Mouse (Mus musculus) cerebellum, adult 8-10 months (tissue): Measurements from ENCODE around the gene Siah1b.

Experiments
- DNase-seq: peaks from one replicate; pipeline ENCODE4 v3.0.0; 2022

The Siah1b gene

DNA sequence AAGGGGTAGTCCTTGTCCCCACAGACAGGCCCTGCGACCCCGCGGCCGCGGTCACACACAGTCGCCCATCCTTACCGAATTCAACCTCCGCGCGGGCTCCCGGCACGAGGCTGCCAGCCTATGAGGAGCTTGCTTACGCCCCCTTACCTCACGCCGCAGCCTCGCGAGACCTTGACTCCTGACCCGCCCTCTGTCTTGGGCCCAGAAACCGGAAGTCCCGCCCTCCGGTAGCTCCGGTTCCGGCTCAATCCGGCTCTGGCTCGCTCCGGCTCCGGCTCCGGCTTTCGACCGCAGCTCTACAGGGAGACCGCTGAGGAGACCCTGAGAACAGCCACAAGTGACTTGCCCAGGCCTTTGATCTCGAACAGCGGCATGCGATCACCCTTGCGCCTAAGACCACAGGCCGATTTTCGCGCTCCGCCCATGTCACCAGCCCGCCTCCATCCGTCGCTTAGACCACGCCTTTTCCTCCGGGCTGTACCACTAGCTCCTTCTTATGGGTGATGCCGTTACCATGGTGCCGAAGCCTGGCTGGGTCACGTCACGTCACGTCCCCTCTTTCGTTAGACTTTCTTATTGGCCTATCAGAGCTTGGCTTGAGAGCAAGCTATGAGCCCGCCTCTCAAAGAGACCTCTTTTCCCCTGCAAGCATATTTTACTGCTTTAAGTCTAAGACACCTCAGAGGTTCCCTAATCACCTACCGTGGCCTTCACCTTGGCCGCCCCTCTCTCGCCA, at the start of gene Siah1b:
Siah1b (minus strand) TSS at position 454 of the 736 bp plus-strand sequence.
- DNase-seq: peak; percentile 91

DNA sequence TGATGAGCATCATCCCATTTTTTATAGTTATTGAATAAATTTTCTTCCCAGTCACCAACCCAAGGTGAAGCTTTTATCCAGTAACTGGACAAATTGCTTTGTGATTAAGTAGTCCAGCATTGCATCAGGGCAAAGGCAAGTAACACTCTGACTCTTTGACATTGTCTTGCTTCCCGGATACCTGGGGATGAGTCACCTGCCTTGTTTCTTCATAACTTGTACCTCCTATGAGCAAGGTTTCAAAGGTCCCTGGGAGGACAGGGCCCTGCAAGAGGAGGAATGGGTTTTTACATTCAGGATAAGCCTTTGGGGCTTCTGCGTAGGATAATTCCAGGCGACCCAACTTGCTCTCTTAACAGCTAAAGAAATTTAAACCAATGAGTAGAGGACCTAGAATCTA, 47.6 kb upstream of the Siah1b start:
- DNase-seq: no peak

DNA sequence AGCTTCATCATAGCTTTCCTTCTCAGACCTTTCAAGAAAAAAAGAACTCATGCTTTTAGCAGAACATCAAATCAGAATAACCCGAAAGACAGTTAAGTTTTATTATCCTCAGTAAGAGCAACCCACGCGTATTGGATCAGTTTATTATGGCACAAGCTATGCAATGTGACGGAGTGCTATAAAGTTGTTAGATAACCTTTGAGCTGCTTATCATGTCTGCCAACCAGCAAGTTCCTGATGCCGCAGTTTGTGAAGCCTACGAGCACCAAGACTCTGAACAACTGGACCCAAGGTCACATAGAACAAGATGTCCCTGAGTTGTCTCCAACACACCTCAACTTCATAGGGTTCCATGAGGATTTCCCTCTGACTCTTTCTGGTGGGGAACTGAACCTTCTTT, 37.5 kb upstream of the Siah1b start:
- DNase-seq: no peak

DNA sequence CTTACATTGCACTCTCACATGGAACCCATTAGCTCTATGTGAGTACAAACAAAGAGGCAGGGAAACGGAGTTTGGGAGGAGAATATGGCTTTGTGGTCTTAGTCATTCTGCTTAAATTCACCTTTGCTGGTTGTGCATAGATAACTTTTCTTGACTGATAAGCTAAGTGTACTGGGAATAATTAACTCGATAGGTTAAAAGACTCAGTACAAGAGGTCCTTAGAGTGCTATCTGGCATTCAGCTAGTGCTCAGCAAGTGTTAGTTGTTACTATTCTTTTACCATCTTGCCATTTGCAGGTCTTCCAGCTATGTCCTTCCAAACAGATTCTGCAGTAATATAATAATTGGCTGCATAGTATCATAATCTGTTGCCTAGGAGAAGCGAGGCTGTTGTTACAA, 34.9 kb upstream of the Siah1b start:
- DNase-seq: no peak

DNA sequence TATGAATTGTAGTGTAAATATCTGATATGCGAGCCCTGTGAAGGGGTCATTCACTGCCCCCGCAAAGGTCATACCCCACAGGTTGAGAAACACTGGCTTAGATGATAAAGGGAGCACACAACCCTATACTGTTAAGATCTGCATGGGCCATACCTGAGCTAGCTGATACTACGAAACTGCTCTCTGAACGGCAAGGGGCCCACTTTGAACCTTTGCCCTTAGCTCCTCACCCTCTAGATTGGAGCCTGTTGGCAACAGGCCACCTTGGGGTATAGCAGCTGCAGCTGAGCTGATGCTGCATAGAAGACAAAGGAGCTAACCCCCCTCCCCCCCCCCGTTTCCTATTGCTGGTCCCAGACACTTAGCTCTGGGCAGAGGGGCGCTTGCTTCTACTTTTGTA, 26.4 kb upstream of the Siah1b start:
- DNase-seq: no peak

DNA sequence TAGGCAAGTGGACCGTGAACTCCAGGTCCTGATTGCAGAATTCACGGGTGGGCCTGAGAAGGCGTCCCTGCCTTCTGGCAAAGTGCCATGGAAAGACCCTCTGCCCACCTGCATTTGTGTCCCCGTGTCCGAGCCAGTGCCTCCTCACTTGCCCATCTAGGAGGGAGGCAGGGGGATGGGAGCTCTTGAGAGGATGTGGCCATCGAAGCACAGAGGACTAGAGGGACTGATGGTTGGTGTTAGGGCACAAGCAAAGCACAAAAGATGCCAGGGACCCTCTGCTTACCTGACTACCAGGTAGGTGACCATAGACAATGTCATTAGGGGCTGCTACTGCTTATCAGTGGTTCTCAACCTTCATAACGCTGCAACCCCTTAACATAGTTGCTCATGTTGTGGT, 25.9 kb upstream of the Siah1b start:
- no peak for DNase-seq

DNA sequence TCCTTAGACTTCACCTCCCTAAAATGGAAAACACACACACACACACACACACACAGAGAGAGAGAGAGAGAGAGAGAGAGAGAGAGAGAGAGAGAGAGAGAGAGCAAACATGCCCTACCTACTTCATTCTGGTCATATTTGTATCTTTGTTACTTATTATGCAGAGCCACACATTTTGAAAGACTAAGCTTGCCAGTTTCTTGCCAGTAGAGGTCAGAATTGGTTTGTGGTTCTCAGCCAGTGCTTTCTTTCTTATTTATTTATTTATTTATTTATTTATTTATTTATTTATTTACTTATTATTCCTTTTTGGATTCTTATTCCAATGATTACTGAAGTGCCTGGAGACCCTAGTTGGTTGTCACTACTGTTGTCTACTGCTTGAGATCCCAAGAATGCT, 25.2 kb upstream of the Siah1b start:
- DNase-seq: no peak

DNA sequence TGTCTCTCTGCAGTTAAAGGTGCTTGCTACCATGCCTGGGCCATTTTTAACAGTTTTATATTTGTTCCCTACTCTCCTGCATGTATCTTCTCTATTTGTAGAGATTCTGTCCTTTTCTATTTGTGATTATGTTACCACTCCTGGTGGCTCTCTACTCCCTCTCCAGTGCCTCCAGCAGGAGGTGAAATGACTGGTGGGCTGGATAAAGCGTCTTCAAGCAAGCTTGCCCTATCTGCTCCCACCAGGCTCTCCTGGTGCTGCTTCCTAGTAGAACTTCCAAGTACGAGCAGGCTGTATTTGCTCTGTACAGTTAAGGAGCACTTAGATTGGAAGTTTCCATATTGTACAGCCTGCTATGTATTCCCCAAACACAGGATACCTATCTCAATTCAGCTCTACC, 19.5 kb upstream of the Siah1b start:
- DNase-seq: no peak

DNA sequence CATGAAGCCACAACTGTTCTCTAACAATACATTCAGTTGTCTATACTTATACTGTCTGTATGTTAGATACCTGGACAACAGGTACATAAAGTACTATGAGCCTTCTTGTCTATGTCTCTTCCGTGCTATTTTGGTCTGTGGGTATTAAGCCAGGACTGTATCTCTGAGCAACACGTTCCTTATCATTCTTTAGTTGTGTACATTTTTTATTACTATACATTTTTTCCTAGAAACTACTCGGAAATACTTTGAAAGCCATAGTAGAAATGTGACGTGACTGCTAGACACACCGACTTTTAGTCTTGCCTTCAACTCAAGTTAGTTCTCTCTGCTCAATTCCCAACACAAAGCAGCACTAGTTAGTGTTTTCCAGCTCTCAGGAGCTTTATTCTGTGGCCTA, 17.1 kb upstream of the Siah1b start:
- DNase-seq: no peak

DNA sequence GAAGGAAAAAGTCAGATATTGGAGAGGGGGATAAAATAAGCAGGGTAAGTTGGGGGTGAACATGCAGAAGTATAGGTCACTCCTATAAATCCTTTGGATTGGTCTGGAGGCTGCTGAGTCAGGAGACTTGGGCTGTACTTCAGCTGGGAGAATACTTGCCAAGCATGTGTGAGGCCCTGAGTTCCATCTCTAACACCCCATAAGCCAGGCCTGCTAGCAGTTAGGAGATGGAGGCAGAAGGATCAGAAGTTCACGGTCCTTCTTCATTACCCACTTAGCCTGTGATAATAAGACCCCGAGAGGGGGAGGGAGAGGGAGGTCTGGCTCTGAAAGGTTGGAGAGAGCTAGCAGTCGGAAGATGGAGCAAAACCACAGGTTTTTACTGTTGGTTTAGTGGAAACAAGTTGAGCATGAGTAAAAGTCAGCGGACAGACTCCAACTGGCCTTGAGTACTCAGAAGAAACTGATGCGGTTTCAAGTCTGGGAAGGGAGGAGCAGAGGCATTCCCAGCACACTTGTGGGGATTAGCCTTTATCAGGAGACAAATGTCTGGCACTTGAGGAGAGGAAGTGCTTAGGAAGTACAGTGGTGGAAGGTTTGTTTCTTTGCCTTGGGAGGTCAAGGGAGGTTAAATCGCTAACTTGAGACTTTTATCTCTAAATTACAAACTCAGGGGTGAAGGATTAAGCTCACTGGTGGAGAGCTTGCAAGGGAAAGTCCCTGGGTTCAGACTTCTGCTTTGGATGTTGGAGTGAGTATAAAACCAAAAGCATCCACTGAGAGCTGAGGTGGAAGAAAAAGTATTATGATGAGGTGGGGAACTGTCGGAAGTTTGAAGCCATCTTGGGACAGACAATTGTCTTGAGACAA, 16.2 kb upstream of the Siah1b start:
- DNase-seq: no peak

DNA sequence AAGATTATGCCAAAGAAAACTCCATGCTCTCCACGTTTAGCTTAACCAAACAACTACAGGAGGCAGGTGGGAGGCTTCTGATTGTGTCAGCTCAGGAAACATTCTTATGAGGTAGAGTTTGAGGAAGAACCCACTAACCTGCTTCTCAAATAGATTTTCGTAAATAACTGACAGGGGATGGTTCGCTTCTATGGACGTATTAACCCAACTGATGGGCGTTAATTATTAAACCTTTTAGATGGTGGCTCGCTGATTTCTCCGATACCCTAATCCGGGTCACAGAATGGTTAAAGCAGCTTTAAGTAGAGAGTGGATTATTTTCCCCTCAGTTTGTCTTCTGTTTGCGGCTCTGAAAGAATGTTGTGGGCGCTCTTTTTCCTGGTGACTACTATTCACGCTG, 13.6 kb upstream of the Siah1b start:
- no peak for DNase-seq

DNA sequence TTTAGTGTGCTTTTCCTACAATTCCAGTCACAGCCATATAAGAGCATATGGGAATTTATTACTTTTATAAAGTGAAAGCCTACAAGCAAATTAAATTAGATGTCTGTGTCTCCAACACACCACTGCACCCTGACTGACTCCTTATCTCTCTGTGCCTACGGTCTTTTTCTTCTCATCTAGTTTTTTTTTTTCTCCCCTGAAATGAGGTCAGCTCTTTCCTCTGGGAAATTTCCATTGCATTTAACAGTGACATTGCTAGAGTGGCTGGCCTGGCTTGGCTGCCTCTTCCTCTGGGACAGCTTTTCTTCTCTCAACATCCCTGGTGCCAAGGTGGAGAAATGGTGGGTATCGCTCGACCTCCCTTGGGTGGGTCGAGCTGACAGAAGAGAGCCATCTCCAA, 12.3 kb upstream of the Siah1b start, which contains the start of gene Cltrn:
Cltrn (plus strand) TSS at position 249 of the 400 bp plus-strand sequence.
- peak; percentile 8 for DNase-seq

DNA sequence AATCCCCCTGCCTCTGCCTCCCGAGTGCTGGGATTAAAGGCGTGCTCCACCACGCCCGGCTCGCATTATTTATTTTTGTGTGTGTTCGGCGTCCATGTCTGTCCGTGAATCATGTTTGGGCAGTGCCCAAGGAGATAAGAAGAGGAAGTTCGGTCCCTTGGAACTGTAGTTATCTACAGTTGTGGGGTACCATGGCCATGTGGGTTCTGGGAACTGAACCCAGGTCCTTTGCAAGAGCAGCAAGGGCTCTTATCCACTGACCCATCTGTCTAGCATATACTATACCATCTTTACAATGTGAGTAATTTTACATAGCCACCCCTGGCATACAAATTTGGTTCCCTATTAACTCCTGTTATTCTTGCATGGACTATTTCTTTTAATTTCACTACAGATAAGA, 5.7 kb upstream of the Siah1b start:
- no peak for DNase-seq

DNA sequence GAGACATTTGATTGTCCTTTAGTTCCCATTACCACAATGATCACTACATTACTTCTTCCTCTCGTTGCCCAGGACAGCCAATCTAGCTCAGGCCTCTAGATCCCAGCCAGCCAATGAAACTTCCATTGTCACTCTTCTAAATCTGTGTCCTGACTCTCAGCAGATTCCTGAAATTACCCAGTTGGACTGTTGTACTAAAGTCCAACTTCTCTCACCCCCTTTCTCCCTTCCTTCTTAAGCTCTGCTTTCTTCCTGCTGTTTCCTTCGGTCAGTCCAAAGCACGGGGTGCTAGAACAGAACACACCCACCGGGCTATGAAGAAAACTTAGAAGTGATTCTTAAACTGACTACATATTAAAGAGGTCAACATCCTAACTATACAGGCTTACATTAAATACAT, 7.3 kb downstream of the Siah1b start:
- DNase-seq: no peak

DNA sequence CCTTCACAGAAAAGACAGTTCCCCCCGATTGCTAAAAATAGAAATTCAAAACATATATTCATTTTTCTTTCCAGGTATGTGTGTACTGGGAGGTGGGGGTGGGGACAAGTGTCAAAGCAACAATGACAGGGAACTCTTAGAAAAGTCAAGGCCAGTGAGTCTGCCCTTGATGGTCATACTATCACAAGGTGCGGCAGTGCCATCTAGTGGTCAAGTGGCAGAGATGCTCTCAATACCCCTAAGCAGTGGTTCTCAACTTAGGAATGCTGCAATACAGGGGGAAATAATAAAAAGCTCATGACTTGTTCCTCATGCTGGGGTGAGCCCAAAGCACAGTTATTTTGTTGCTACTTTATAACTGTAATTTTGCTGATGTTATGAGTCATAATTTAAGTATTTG, 10.1 kb downstream of the Siah1b start:
- peak; percentile 40 for DNase-seq

DNA sequence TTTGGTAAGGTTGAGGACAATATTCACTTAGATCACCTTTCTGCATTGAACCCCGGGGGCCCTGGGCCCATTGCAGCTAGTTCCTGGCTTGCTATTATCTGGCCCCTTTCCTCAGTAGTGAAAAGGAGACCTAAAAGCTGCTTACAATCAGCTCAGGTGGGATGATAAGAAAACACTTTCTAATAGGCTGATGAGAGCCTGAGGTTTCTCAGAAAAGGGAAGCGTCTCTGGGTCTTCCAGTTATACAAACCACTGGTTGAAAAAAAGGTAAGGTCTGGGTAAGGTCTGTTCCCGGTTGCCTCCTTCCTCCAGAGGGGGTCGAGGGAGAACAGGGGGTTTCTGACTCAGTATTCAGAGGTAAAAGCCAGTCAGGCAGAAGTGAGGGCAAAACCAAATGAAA, 17.2 kb downstream of the Siah1b start:
- no peak for DNase-seq

DNA sequence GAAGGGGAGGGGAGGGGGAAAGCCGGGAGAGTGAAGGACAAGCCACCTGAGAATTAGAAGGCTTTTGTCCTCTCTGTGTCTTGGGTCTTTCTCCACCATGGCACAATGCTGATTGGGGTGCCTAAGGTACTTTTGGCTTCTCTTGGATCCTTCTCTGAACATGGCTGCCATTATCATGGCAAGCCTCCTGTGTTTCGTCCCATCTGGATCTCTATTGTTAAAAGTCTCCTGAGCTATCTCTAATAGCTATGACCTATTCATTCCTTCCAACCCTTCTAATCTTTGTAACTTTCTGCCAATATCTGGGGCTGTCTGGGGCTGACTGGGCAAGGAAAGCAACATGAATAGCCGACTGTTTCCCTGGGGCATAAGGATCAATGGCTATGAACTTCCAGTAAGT, 17.8 kb downstream of the Siah1b start:
- DNase-seq: no peak

DNA sequence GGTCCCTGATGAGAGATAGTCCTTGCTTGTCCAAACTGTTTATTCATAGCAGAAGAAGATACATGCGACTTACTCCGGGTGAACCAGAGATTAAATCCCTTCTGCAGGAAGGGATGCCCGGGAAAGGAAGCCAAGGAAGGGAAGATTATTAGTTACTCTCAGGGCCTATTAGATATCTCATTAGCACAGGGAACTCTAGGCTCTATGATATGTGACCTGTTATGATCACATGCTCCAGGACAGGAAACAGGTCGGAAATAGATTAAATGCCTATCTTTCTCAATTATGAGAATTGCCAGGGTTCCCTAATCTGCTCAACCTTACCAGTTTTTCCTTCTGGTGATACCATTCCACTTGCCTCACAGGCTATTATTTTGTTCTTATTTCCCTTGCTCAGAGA, 20.6 kb downstream of the Siah1b start:
- DNase-seq: no peak

DNA sequence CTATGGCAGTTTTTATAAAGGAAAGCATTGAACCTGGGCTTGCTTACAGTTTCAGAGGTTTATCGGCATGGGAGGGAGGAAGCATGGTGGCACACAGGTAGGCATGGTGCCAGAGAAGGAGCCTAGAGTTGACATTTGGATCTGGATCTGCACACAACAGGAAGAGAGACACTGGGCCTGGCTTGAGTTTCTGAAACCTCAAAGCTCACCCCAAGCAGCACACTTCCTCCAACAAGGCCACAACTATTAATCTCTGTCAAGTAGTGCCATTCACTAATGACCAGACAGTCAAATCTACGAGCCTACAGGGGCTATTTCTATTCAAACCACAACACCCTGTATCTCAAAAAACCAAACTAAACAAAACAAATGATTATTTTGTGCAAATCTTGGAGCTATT, 29.6 kb downstream of the Siah1b start:
- DNase-seq: no peak

DNA sequence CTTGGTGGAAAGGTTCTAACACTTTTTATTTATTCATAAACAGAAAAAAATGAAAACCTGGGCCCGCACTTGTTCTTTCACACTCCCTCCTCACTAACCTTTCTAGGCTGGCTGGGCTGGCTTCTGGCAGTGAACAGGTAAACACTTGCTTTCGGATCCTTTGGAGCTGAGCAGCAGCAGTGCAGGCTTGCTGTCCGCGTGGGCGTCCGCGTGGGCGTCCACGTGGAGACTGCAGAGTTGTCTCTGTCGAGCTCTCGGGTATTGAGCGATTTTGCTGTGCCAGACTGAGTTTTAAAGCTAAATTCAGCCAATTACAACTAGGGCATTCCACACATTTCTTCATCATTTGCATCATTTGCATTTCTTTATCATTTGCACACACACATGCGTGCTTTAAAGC, 34.2 kb downstream of the Siah1b start:
- no peak for DNase-seq

DNA sequence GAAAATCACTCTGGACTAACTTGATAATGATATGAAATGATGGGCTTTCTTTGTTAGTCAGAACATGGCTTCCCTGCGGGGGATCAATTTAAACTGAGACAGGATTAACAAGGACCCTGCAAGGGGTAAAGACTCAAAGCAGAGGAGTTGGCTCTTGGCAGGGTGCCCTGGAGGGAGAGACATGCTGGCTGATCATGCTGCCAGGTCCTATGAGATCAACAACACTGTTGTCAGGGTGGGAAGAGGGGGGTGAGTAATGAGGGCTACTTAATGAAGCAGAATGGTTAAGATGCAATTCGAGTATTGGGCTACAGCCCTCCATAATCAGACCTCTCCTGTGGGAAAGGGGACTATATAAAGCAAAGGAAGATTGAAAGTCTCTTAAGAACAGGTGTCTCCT, 37.4 kb downstream of the Siah1b start:
- DNase-seq: no peak

DNA sequence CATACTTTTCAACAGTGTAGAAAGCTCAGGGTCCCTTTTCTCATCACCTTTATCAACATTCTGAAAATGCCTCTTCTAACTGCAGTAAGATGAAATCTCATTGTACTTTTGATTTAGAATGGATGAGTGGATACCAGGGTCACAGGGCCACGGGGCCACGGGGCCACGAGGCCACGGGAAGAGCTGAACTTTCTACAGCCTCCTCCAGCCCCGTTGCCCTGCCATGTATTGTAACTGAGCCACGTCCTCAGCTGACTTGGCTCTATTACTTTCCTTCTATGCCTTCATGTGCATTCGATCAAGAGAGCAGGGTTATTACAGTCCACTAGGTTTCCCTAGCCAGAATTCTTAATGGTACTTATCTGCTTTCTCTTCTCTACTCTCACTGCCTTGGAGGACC, 40.4 kb downstream of the Siah1b start:
- no peak for DNase-seq

DNA sequence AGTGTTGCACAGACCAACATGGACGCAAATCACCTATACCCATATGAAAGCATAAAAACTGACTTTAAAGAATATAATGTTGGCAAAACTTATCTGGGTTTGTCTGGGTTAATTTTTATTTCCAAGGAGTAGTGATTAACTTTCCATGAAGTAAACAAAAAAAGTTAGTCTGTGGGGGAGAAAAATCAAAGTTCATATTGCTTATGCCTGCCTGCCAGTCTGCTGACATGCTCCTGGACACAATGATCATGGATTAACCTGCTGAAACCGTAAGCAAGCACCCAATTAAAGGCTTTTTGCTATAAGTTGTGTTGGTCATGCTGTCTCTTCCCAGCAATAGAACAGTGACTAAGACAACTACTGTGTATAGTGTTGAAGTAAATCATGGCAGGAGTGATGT, 40.9 kb downstream of the Siah1b start:
- DNase-seq: no peak

DNA sequence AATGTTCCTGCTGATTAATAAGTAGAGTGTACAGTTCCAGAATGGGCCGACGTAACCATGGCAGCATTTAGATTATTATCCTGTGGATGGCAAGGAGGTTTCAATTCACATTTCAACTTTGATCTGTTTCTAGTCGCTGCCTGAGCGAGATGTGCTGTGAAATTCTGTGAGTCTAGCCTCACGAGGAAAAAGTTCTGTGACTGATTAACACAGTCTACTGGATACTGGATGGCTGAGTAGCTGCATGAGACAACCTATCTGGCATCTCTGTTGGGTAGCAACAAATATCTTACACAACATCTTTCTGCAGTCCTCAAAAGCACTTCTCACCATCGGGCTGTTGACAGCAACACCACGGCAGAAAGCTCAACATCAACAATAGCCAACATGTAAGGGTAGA, 43.8 kb downstream of the Siah1b start:
- DNase-seq: no peak
